Mouse (Mus musculus) gastrocnemius, postnatal 14 days (tissue): ENCODE results near the gene Metrn. TPM values are rescaled to one million over a fixed set of nuclear protein-coding genes. Genes with fewer than 3 reads are reported as not detected.
A peak's percentile ranks its signal among the peaks of the same experiment; 100 is the strongest.

ENCODE experiments used
- DNase-seq: peaks from one replicate; pipeline ENCODE4 v3.0.0; 2021; ENCODE audit warnings: mixed read lengths
- intact Hi-C: fragments of 180-260 bp; cut with DNase I; formaldehyde crosslinking; loops from one replicate; pipeline ENCODE4 v1.15.1; 2025; ENCODE audit warnings: low total_unique reads
- total RNA-seq, 2 experiments: library from RNA; stranded (reverse); gene quantifications; 2 replicates each; pipeline ENCODE4 v1.2.3; 2021

Metrn gene
- total RNA-seq, 2 experiments from 2014 or later = 46.6 to 60.9 TPM

DNA sequence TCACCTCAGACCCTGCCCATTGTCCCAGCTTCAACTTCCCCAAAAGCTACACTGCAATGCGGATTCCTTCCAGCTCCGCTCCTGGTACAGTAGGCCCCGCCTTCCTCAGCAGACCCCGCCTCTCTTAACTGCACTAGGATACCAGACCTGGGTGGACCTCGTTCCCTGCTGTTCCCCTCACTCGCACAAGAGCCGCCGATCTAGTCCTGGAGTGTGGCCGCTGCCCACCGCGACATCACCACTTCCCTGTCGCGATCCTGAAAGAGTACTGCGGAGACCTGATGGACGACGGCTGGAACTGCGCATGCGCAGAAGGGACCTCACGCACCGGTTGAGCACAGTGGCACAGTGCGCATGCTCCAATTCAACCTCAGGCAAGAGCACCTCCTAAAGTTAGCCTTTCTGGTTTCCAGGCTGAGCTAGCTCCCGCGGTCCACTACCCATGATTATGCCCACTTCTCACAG lies 11.6 kb downstream of the Metrn start, which contains the start of gene Haghl:
Haghl (minus strand) TSS at position 393 of the 465 bp plus-strand sequence.
- intact Hi-C loops = no loop called here
- peak; percentile 95 for DNase-seq

GRCm38 (mm10) chr17:25783861-25784574 lies 12.9 kb downstream of the Metrn start:
- no peak for DNase-seq
- intact Hi-C loops = no loop called here

- intact Hi-C loops = no loop called here
- no peak for DNase-seq
These were observed 13.8 kb downstream of the Metrn start for GRCm38 (mm10) chr17:25783086-25783485.

DNA sequence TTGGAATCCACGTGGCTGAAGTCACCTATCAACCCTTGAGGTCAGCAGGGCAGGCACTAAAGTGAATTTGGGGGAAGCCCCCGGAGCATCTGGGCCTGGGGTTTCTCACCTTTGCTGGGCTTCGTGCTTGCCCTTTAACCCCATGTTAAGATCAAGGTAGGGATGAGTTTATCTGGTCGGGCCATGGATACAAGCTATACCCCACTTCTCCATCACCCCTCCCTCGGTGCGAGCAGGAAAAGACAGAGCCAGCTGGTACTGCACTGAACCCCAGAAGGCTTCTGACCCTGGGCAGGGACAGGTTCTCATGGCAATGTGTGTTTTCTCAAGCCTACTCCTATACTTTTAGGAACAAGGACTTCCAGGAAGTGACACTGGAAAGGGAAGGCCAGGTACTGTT lies 15.6 kb downstream of the Metrn start:
- intact Hi-C loops = no loop called here
- no peak for DNase-seq

DNA sequence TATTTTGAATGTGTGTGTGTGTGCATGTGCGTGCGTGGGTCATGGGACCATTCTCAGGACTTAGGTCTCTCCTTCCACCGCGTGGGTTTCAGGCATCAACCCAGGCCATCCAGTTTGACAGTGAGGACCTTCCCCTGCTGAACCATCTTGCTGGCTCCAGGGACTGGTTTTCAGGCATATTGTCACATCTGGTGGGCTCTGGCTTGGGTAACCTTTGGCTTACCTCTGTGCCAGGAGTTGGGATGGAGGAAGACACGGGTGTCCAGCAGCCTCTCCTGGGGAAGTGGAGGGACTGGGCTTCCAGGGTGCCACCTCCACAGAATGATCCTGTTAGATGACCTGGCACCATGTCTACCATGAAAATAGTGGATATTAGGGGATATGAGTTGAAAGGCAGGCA lies 19.0 kb downstream of the Metrn start:
- intact Hi-C loops = no loop called here
- DNase-seq = no peak

DNA sequence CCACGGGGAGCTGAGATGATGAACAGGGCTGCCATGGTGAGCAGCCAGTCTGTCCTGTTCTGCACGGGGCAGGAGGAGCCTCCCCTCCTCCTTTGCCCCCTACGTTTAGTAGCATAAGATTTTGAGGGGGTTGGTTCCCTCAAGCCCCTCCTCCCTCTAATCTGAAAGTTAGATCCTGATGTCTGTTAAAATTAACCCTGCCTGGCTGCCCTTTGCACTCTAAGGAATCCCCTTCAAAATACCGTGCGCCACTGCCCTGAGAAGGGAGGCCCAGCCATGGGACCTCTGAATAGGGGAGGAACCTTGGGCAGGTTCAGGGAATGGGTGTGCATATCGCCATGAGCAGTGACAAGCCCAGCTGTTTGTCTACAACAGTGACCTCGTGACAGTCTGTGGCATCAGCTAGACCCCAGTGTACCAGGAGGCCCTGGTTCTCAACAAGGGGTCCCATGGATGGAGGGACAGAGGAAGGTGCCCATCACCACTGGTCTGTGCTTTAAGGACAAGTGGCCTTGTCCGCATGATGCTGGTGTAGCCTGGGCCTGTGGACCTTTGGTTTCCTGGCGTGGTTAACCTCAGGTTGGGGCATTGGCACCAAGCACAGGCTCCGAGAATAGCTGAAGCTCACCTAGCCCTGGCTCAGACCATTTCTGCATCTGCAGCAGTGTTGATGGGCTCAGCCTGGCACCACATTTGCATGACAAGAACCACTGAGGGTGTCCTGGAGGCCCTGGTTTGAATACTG lies 21.4 kb downstream of the Metrn start:
- no peak for DNase-seq
- intact Hi-C loops = no loop called here

- intact Hi-C loops = loop anchor here (2.0 kb wide), 1 partner anchor 29 kb away; no protein-coding TSS in a partner anchor
- DNase-seq = peak; percentile 95
These were observed 23.3 kb downstream of the Metrn start, which contains the start of gene Narfl for GRCm38 (mm10) chr17:25773549-25774120. Narfl (plus strand) TSS chr17:25773776.

GRCm38 (mm10) chr17:25769331-25769730 lies 27.6 kb downstream of the Metrn start:
- no peak for DNase-seq
- intact Hi-C loops = no loop called here

- intact Hi-C loops = no loop called here
- no peak for DNase-seq
These were observed 31.1 kb downstream of the Metrn start for GRCm38 (mm10) chr17:25765886-25766285.

- intact Hi-C loops = no loop called here
- DNase-seq = no peak
These were observed 34.3 kb downstream of the Metrn start for GRCm38 (mm10) chr17:25762591-25762990.

GRCm38 (mm10) chr17:25761561-25761970 lies 35.4 kb downstream of the Metrn start:
- intact Hi-C loops = no loop called here
- no peak for DNase-seq

GRCm38 (mm10) chr17:25760148-25760547 lies 36.8 kb downstream of the Metrn start:
- DNase-seq = no peak
- intact Hi-C loops = no loop called here

GRCm38 (mm10) chr17:25757691-25758090 lies 39.2 kb downstream of the Metrn start:
- DNase-seq = no peak

DNA sequence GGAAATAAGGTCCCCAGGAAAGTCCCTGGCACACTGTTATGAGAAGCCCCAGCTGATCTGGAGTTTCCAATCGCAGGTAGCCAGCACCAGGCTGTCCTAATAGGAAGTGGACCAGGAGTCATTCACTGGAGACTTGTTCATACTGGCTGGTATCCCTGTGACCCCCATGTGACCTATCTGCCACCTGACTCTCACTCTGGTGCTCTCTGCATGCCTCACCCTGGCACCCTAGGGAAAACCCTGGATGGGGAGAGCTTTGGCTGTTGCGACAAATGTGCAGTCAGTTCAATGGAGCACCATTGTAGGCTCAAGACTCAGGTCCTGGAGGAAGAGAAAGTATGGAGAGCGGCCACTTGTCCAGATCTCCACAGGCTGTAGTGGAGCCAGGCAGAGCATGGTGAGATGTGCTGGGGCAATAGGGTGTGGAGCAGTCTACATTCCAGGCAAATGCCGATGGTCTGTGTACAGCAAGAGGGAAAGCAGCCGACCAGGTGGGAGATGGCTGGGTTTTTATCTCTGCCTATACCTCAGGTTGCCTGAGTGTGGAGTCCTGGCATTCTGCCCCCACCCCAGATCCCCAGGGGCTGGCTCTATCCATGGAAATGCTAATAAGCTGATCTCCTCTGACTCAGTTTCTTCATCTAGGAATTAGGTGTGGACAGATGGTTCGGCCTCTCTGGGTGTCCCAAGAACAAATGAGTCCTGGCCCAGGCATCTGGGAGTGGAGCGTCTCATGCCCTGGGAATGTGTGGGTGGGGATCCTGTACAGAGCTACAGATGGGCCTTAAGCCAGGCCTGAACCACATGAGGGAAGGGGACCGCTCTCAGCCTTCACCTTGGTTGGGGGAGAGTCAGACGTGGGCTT lies 40.3 kb downstream of the Metrn start:
- no peak for DNase-seq
- intact Hi-C loops = no loop called here

More at GRCm38 (mm10) chr17:25757691-25758090, 39.2 kb downstream of the Metrn start:
- intact Hi-C loops = no loop called here

GRCm38 (mm10) chr17:25755627-25756377 lies 41.1 kb downstream of the Metrn start:
- intact Hi-C loops = no loop called here
- DNase-seq = no peak

DNA sequence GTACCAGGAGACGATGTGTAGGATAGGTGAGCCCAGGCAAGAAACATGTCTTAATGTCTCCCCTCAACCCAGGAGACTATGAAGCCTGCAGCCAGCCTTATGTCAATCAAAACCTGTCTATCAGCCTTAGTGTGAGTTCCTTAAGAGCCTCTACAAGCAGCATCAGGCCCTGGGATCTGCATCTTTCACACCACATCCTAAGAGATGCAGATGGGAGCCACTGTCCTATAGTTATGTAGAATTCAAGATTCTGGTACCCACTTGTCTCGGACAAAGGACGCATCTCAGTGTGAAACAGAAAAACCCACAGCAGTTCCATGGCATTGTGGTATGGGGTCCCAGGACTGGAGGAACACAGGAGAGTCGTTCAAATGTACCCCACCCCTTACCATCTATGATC lies 41.9 kb downstream of the Metrn start:
- no peak for DNase-seq
- intact Hi-C loops = no loop called here

- DNase-seq = no peak
- intact Hi-C loops = no loop called here
These were observed 42.7 kb downstream of the Metrn start, which contains the start of gene Msln for GRCm38 (mm10) chr17:25754241-25754640. Msln (minus strand) TSS chr17:25754378.

GRCm38 (mm10) chr17:25751446-25751845 lies 45.5 kb downstream of the Metrn start:
- intact Hi-C loops = no loop called here
- DNase-seq = peak; percentile 56

- no peak for DNase-seq
- intact Hi-C loops = no loop called here
These were observed 47.6 kb downstream of the Metrn start for GRCm38 (mm10) chr17:25749314-25749713.
